Mouse (Mus musculus): ENCODE data around the gene Ang2. TPM values are rescaled to one million over a fixed set of nuclear protein-coding genes. Genes with fewer than 3 reads are reported as not detected.
A peak's percentile ranks its signal among the peaks of the same experiment; 100 is the strongest.
"Not testable (repeated sequence)": the region's sequence is repeated elsewhere in the genome, so short reads cannot be mapped to it uniquely, and the experiment has no call there.

Gene Ang2
- total and polyA plus RNA-seq, 3 experiments = not detected

GRCm38 (mm10) chr14:51165435-51165834 is 33.5 kb downstream of the Ang2 start (continued):
- TF ChIP-seq USF1 (IDR thresholded peaks at IDR 0.05; ENCODE audit: low read depth, low read length) = no peak
- no peak for TF ChIP-seq RCOR1 (conservative IDR thresholded peaks at IDR 0.05; ENCODE audit: low read depth, low read length)
- TF ChIP-seq ZC3H11A (IDR thresholded peaks at IDR 0.05; ENCODE audit: low read depth, low read length) = no peak
- peak; percentile 81 for TF ChIP-seq MAFK (IDR thresholded peaks at IDR 0.05; ENCODE audit: insufficient replicate concordance, low read length)
- no peak for TF ChIP-seq IRF4 (IDR thresholded peaks at IDR 0.05; ENCODE audit: low read depth, low read length)
- 0 out of 2 replicates have a peak, but pooled peaks have one; percentile 12 for TF ChIP-seq MYC (IDR thresholded peaks at IDR 0.05; ENCODE audit: low read depth, low read length)
- no peak for TF ChIP-seq ZKSCAN1 (IDR thresholded peaks at IDR 0.05; ENCODE audit: borderline replicate concordance, low read depth, low read length)
- no peak for TF ChIP-seq GABPA (IDR thresholded peaks at IDR 0.05; ENCODE audit: insufficient replicate concordance, low read depth, low read length)

GRCm38 (mm10) chr14:51163323-51163722 is 35.6 kb downstream of the Ang2 start:
- peak overlapping the region; percentile 76 for H3K27ac ChIP-seq (ENCODE audit: insufficient read depth, low read depth)
- TF ChIP-seq ELF1 (IDR thresholded peaks at IDR 0.05; ENCODE audit: low read depth, low read length) (peak; percentile 46; the same call in 1 of the 2 replicates), CHD1 (IDR thresholded peaks at IDR 0.05; ENCODE audit: low read depth, low read length) (peak; percentile 95; the same call in 1 of the 2 replicates), EP300 (IDR thresholded peaks at IDR 0.05; ENCODE audit: low read length) (peak; percentile 70), IRF4 (IDR thresholded peaks at IDR 0.05; ENCODE audit: low read depth, low read length) (peak; percentile 81), MEF2A (IDR thresholded peaks at IDR 0.05; ENCODE audit: borderline replicate concordance, low read depth, low read length) (peak; percentile 92), TCF12 (IDR thresholded peaks at IDR 0.05; ENCODE audit: low read depth, low read length) (peak; percentile 89; the same call in 1 of the 2 replicates), SIN3A (IDR thresholded peaks at IDR 0.05; ENCODE audit: low read length) (peak; percentile 34; the same call in 1 of the 2 replicates)
- dilution Hi-C loops (cut with MboI; ENCODE audit: extremely low pct_ligation_motif_present, extremely low pct_unique_long_range_greater_than_20kb, low sequenced_read_pairs) = not testable (repeated sequence)

DNA sequence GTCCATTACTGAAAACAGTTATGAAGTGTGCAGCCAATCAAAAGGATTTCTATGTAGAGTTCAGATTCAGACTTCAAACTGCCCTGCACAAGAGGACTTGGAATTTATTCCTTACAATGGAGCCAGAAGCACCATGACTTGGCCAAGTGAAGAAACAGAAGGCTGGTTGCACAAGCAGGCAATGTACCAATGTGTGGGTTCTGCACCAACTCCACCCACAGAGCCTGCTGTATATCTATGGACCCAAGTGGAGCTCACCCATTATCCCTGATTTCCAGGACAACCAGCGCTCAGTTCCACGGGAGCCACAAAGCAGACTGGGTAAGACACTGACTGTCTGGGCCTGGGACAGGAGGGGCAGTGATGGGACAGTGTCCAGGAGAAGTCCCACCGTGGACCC is 37.0 kb downstream of the Ang2 start, which contains the start of gene Rnase2b:
TSS of gene Rnase2b (plus strand) at position 285 of the 400 bp plus-strand sequence.
- Histone ChIP-seq H3K4me1 (ENCODE audit: control insufficient read depth in 1 of 2, insufficient read depth in 2 of 2) (peaks cover 23 to 54% of the 10 kb centered on the region in 2 experiments), H3K27ac (ENCODE audit: insufficient read depth, low read depth) (peak within 1 kb of the TSS; percentile 76), H3K4me3 (replicated peaks in 1 of 3; ENCODE audit: low read depth in 2 of 3, low read length in 2 of 3, poor library complexity in 1 of 3) (peak within 1 kb of the TSS in 2 of 3 experiments; percentile 29 to 31)

More at GRCm38 (mm10) chr14:51163323-51163722, 35.6 kb downstream of the Ang2 start:
- peak; percentile 29 for DNase-seq (ENCODE audit: extremely low read depth)
- H3K9ac ChIP-seq (ENCODE audit: insufficient read depth, low read depth) = peak overlapping the region; percentile 47
- H3K4me3 ChIP-seq (replicated peaks in 1 of 3; ENCODE audit: low read depth in 2 of 3, low read length in 2 of 3, poor library complexity in 1 of 3) = peak overlapping the region in 1 of 3 experiments; percentile 29
- in situ Hi-C loops (cut with MboI; ENCODE audit: low pct_ligation_motif_present, low pct_unique_long_range_greater_than_20kb, low sequenced_read_pairs); H3K36me3 ChIP-seq (replicated peaks in 1 of 2; ENCODE audit: control insufficient read depth in 1 of 2, insufficient read depth in 1 of 2, low read length in 1 of 2); H3K79me2 ChIP-seq (replicated peaks; ENCODE audit: control insufficient read depth, extremely low read depth, insufficient read depth, poor library complexity, severe bottlenecking); H3K27me3 ChIP-seq (replicated peaks); H3K9me3 ChIP-seq (replicated peaks; ENCODE audit: low read length): not testable (repeated sequence)
- H3K4me2 ChIP-seq (ENCODE audit: insufficient read depth, low read depth, poor library complexity, severe bottlenecking) = peak overlapping the region; percentile 71
- peaks cover 22 to 57% of the 10 kb centered on the region in 2 experiments for H3K4me1 ChIP-seq (ENCODE audit: control insufficient read depth in 1 of 2, insufficient read depth in 2 of 2)

More for the DNA sequence above, 37.0 kb downstream of the Ang2 start, which contains the start of gene Rnase2b:
- Histone ChIP-seq H3K9ac (ENCODE audit: insufficient read depth, low read depth) (peak within 1 kb of the TSS; percentile 47), H3K4me2 (ENCODE audit: insufficient read depth, low read depth, poor library complexity, severe bottlenecking) (peak within 1 kb of the TSS; percentile 71)
- dilution Hi-C loops (cut with MboI; ENCODE audit: extremely low pct_ligation_motif_present, extremely low pct_unique_long_range_greater_than_20kb, low sequenced_read_pairs); H3K27me3 ChIP-seq (replicated peaks); H3K9me3 ChIP-seq (replicated peaks; ENCODE audit: low read length); H3K36me3 ChIP-seq (replicated peaks in 1 of 2; ENCODE audit: control insufficient read depth in 1 of 2, insufficient read depth in 1 of 2, low read length in 1 of 2); DNase-seq (ENCODE audit: extremely low read depth); in situ Hi-C loops (cut with MboI; ENCODE audit: low pct_ligation_motif_present, low pct_unique_long_range_greater_than_20kb, low sequenced_read_pairs); H3K79me2 ChIP-seq (replicated peaks; ENCODE audit: control insufficient read depth, extremely low read depth, insufficient read depth, poor library complexity, severe bottlenecking): not testable (repeated sequence)
